Mouse (Mus musculus) cerebellum, adult (tissue): ENCODE measurements at regions not wholly inside any gene's neighbourhood (a gene's known extent, or its start where the extent isn't known, plus 50 kb on each side); places are given as distances from the start of the nearest gene placed in this dataset.

Experiments used
- ATAC-seq: cut with Nextera tagmentation; 2 replicates; pipeline ENCODE4 v1.9.2; 2017; ENCODE audit warnings: mild to moderate bottlenecking, moderate library complexity, mixed read lengths; ENCODE audit not compliant: insufficient number of reproducible peaks, low FRiP score, low TSS enrichment

DNA sequence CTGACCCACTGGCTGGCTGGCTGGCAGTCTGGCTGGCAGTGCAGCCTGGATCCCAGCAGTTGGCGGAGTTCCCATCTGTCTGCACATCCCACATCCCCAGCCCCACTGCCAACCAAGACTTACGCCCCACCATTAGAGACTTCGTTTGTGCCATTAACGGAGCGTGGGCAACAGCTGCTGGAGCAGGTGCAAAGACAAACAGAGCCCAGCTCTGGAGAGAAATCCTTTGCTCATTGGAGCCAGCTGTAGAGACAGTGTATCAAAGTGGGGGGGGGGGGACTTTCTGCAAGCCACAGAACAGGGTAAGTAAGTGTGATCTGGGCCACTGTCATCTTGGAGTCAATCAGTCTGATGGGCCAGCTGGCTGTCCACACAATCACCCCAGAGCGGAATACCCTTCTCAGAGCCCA, 52.3 kb downstream of the Rplp1 start:
- ATAC-seq, result no peak

DNA sequence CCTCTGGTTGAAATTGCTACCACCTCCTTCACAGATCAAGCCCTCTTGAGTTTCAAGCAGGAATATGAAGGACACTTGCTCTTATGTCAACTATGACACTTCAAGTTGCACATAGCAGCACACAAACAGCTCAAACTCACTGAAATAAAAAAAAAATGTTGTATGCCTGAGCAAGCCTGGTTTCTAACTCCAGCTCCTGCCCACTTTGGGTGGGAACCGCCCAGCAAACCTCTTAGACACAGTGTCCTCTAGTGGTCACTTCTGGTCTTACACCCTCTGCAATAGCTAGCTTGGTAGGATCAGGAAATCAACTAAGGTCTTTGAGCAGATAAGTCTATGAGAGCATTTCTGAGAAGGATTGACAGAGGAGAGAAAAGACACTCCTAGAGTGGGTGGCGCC, 54.2 kb downstream of the Rplp1 start:
- no peak for ATAC-seq

DNA sequence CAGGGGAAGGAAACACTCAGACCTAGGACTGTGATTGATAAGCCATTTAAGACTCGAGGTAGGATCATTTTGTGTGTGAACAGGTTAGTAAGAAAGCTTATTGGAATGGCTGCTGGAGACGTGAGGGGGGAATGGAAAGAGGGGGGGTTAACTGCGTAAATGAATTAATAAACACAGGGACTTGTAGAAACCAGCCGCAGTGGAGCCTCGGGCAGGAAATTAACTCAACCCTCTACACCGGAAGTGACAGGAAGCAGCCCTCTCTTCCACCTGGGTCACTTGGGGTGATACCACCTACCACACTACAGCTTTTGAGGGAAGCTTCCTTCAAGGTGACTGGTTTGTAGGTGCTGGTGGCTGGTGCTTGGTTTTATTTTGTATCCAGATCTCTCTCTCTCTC, 54.9 kb downstream of the Rplp1 start:
- no peak for ATAC-seq

DNA sequence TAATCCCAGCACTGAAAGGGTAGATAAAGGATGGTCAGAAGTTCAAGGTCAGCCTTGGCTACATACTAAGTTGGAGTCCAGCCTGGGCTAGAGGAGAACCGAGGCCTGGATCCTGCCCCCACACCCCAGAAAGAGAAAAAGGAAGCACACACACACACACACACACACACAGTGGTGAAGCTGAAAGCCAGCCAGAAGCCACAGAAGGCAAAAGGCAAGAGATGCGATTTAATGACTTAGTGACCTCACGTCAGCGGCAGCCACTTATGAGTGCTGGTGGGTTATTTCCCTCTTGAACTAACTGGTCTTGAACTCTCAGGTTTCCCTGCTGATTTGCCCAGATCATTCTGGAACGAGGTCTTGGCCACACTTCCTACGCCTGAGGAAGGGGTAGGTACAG, 56.5 kb downstream of the Rplp1 start:
- no peak for ATAC-seq

DNA sequence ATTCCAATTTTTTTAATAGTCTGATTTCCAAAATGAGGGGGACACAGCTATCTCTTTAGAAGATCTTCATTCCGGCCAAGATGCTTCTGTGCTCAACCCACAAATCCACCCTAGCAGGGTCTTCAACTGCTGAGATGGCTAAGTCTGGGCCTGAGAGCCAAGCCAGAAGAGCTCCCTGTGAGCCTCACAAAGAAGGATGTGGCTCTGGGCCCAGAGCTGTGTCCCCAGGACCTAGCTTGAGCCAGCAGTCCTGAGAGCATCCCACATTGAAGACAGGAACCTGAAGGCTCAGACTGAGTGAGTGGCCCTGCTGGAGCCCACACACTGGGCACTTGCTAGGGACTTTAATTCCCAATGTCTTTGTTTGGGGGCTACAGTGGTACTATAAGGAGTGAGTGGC, 57.7 kb downstream of the Rplp1 start:
- ATAC-seq, result no peak

DNA sequence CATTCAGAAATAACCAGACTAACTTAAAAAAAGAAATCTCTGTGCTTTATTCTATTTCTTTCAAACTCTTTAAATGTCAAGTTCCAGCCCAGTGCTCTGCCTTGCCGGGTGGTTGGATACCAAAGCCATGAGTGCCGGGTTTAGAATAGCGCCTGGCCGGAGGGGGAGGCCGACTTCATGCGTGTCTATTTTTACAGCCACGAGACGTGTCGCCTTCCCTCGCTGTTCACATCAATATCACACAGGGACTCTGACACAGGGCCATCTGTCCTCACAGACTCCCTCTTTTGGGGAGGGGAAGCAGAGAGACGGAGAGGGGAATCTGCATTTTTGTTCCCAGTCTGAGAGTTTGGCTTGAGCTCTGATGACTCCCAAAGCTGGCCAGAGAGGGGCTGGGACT, 58.7 kb downstream of the Rplp1 start:
- no peak for ATAC-seq

DNA sequence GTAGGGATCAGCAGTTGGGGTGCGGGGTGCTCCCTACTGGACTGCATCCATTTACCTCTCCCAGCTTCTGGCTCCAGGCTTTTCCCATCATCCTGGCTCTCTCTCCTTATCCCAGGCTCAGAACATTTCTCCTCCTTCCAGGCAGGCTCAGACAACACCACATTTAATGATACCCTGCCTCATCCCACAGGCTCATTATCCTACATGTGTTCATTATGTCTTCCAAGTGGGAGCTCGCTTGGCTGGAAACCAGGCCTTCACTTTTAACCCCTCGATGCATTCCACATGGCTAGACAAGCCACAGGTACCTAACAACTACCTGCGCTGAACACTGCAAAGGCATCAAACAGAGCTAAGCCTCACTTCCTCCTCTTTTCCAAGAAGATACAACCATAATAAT, 60.5 kb downstream of the Rplp1 start:
- no peak for ATAC-seq

DNA sequence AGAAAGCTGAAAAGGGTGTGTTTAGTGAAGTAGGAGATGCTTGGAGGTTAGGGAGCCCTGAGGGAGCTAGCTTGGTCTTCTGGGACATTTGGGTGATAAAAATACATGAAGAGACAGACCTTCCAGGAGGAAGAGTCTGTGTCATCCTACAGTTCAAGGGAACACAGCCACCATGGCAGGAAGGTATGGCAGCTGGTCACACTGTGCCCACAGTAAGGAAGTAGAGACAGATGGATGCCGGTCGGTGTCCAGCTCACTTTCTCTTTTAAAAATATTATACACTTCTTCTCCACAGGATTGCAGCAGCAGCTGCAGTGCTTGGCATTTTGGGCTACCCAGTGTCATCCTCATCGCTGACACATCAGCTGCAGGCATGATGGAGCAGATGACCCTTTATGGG, 63.0 kb downstream of the Rplp1 start:
- ATAC-seq, result no peak; the same call in 1 of the 2 replicates

DNA sequence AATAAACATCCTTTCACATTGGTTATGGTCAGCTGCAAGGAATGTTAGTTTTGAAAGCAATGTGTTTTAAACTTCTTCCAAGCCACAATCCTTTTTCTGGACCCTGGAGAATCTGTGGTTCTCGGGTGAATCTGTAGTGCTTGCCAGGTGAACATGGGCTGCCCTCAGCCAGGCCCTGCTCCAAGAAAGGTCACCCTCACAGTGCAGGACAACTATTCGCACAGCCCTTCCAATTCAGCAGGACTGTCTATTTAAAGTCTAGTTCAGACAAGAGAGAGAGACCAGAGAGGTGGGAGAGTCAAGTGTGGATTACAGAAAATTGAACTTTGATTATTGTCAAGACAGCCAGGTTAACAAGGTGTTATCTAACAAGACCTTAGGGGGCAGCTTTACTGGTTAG, 65.9 kb downstream of the Rplp1 start:
- ATAC-seq, result no peak

DNA sequence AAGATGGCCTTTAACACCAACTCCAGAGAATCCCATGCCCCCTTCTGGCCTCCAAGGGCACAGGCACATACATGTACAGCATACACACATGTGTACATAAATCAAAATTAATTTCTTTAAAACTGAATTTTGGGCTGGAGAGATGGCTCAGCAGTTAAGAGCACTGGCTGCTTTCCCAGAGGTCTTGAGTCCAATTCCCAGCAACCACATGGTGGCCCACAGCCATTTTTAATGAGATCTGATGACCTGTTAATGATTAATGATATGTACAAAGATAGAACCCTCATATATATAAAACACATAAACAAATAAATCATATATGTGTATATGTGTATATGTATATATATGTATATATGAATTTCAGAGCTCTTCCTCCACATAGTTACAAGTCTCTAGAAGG, 66.8 kb downstream of the Rplp1 start:
- no peak for ATAC-seq

DNA sequence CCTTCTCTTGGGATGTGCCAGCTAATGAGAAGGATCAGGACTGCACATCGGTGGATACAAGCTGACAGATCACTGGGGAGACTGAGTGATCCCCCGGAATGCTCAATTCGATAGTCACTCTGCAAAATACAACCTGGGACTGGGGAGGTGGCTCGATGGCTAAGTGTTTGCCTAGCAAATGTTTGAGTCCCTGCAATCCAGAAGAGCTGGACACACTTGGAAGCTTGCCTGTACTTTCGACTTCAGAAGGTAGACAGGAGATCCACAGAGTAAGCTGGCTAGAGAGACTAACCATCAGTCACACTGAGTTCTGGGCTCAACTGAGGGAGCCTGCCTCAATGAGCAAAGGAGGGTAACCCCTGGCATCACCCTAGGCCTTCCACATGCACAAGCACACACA, 69.7 kb downstream of the Rplp1 start:
- no peak for ATAC-seq

DNA sequence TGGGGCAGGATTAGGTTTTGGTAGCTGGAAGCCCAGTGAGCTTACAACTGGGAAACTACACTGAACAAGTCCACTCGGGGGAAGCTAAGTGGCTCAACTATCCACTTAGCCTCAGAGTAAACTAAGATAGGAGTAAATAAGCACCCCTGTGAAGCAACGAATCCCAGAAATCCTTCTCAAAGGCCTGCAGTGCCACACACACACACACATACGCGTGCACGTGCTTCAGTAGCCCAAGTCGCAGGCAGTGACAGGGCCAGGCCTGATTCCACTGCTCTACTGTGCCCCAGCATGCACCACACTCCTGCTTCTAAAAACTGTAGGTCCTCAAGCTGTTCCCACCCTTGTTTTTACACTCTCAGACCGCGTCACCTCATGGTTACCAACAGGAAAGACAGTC, 70.2 kb downstream of the Rplp1 start:
- ATAC-seq, result no peak

DNA sequence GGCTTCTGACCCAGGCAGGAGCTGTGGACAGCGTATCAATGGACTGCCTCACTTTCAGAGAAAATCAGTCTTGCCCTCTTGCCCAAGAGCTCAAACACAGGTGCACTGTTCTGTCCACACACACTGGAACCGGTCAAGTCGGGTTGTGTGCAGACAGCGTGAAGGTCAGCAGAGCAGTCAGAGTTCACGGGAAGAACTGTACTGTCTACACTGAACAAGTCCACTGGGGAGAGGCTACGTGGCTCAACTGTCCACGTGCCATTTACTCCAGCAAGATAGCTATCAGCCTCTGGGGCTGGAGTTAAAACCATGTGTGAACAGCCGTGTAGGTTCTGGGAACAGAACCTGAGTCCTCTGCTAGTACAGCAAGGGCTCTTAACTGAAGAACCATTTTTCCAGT, 70.8 kb downstream of the Rplp1 start:
- ATAC-seq, result no peak

DNA sequence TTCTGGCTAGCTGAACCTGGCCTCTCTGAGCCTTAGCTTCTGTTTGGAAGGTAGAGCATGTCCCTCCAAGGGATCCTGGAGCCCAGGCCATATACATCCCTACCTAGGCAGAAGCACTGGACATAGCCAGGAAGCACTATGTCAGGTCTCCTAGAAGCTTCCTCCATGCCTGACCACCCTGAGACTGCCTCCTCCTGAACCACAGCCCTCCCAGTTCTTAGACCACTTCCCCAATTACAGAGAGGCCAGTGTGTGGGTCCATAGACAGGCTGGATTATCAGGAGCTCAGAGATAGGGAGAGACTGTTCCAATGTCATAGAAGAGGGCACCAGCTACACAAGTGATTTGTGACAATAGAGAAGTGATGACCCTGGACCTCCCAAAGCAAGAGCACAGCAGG, 72.0 kb downstream of the Rplp1 start:
- no peak for ATAC-seq

DNA sequence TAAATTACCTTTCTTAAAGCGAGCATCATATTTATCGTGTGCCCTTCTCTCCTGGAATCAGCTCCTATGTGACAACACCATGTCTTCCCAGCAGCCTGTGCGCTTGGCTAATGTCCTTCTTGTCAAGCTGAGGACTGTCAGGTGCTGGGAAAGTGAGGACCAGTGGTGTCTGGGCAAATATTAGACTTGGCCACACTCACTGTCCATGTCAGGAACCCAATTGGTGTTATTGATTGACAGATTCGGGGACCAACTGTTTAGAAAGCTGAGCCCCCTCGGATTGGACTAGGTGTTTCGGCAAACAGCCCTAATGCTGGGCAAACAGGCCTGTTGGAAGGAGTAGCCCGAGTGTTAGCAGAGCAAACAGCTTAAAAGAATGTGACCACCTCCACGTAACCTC, 73.1 kb downstream of the Rplp1 start:
- no peak for ATAC-seq

DNA sequence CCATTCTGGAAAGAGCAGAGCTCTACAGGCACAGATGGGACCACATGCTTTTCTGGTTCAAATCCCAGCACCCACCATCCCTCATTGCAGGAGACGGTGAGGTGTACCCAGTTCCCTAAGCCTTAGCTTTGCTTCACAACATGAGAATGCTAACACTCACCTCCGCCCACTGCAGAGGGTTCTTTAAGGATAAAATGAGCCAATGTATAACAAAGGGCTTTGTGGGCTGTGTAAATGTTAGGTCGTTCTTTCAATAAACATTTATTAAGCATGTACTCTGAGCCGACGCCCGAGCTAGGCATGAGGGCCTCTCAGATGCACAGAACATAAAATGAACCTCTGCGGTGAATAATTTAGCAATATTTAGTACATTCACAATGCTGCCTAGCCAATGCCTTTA, 74.0 kb downstream of the Rplp1 start:
- no peak for ATAC-seq

DNA sequence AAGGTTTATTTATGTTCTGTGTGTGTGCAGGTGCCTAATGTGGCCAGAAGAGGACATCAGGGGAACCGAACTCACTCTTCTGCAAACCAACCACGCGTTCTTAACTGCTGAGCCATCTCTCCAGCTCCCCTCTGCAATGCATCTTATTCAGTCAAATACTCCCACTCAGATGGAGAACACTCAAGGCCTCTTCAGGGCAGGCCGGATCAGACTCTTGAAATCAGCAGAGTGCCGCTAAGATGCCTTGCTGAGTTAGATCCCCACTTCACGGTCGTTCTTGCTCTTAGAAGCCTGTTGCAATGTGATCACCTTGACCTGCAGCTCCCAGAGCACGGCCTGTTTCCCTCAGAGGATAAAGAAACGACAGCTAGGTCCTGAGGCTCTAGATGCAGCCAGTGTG, 81.1 kb downstream of the Rplp1 start:
- ATAC-seq, result no peak

DNA sequence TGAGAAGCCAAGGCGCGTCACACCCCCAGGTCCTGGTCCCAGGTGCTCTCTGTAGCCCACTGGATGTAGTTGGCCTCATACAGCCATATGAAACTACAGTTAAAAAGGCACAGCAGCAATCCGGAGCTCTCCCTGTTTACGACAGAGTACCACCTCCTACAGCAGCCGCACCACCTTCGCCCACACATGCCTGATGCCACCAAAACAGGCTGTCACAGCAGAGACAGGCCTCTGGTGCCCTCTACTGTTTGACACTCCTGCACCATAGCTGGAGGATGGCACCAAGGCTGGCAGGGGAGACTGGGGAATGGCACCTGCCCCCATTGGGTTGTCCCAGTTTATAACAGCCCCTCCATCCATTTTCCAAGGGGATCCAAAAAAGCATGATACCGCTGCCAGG, 84.1 kb downstream of the Rplp1 start:
- peak; percentile 78; the same call in 1 of the 2 replicates for ATAC-seq

DNA sequence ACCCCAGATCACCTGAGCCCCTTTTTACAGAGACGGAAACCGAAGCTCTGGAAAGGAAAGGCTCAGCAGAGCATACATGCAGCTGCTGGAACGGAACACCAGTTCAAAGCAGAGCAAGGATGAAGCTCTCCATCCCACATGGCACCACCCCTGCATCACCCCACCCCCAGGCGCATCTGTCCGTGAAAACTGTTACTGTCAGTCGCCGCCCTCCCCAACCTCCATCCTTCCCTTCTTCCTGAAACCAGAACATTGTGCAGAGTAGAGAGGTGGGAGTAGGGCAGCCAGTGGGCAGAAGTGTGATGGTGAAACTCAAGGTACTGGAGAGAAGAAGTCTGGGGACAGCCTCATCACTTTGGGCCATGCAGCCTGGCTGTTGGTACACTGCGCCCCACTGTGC, 84.6 kb downstream of the Rplp1 start:
- no peak for ATAC-seq

DNA sequence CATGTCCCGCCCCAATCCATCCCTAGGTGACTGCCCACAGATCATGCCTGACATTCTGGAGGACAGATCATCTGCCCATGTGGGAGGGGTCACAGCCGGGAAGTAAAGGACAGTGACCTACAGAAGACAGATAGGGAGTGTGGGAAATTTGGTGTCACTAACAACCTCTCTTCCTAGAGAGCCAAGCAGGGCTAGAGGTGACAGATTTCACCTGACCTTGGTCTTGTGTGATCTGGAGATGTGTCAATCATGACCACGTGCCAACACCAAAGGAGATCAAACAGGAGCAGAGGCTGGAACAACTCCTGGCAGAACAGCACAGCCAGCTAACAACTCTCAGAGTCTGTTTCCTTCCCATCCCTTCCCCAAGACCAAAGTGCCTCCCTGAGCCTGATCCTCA, 85.0 kb downstream of the Rplp1 start:
- no peak for ATAC-seq

DNA sequence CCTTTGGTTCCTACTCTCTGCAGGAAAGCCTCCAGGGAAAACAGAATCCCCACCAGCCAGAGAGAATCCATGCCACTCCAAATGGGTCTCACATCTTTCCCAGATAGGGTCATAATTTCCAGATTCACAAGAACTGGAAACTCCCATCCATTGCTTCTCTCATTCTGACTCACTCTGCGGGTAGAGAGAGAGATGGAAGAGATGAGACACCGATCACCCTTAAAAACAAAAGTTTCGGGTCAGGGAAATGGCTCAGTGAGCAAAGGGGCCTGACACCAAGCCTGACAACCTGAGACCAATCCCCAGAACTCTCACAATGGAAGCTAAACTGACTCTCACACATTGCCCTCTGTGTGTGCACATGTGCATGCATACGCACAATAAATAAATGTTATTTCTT, 86.6 kb downstream of the Rplp1 start:
- ATAC-seq, result no peak

DNA sequence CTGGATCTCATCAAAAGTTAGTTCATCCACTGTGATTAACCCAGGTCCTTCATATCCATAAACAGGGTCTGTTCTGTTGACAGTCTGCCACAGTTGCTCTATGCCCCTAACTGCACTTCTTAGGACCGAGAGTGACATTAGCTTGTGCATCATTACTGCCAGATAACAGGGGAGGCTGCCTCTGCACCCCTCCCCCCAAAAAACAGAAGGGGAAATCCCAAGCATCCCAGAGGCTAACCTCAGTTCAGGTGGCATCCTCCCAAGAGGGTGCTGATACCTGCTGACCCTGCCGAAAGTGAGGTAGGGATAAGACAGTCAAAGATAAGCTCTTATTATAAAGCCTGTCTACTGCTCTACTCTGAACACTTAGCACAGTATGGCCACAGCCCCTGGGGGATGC, 87.3 kb downstream of the Rplp1 start:
- ATAC-seq, result no peak

DNA sequence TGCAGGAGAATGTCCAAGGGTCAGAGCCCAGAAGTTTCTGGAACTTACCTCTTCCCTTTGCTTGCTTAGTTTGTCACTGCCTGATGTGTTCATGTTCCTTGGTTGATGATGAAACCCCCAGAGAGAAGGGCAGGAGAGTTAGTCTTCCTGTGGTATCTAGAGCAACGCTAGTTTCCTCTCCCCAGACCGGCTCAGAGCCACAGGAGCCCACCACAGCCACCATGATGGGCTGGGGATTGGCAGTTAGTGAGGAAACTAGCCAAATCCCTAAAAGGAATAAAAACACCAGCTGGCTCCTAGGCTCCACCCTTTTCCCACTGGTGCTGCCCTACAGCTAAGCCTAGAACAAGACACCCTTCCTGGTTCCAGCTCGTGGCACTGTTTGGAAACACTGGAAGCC, 87.9 kb downstream of the Rplp1 start:
- ATAC-seq, result no peak

DNA sequence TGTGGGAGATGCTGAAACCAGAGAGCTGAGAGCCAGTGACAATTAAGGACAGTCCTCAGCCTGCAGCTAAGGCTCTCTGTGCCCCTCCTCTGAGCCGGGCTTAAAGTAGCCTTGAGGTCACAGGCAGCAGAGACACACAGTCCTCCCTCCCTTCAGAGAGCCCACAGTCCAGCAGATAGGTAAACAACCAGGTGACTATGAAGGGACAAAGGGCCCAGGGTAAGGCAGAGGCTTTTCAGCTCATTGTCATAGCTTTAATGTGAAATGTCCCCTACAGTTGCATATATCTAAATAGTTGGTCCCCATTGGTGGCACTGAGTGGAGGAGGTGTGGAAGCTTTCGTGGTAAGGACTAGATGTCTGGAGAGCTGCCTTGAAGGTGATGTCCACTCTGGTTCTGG, 88.5 kb downstream of the Rplp1 start:
- no peak for ATAC-seq
